Mouse (Mus musculus) urinary bladder, adult 2 months (tissue): ENCODE data around the gene Snx15. TPM values are rescaled to one million over a fixed set of nuclear protein-coding genes. Genes with fewer than 3 reads are reported as not detected.
"Not testable (repeated sequence)": the region's sequence is repeated elsewhere in the genome, so short reads cannot be mapped to it uniquely, and the experiment has no call there.

Experiments
- DNase-seq: peaks from one replicate; pipeline ENCODE4 v3.0.0; 2022; ENCODE audit warnings: low spot score
- polyA plus RNA-seq: library from polyadenylated mRNA; depleted of rRNA; stranded (reverse); fragments of >200 nt; gene quantifications from 2 replicates; pipeline ENCODE4 v1.2.3, GENCODE M21; 2012; rRNA removed

Snx15 gene
- polyA plus RNA-seq: 27.7 and 32.6 TPM in 2 replicates

- DNase-seq: peak; percentile 85
Measured at GRCm38 (mm10) chr19:6127760-6128341, at the start of gene Snx15. Snx15 (minus strand) TSS chr19:6128304.

DNA sequence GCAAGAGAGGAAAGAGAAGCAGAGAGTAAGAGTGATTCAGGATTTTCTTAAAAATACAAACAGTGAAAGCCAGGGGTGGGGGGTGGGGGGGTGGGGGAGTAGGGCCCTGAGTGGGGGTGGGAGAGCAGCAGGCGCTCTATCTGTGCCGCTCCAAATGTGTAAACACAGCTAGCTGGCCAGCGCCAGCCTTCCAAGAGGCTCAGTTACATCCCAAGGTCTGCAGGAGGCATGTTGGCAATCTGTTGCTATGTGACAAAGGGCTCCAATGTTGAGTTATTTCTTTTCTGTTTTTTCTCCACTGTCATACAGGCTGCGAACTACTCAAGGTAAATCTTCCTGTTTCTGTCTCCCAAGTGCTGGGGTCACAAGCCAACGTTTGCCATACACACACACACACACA, 46.7 kb upstream of the Snx15 start:
- DNase-seq: no peak

- no peak for DNase-seq
Measured at GRCm38 (mm10) chr19:6171215-6171614, 43.1 kb upstream of the Snx15 start.

GRCm38 (mm10) chr19:6166750-6167149, 38.6 kb upstream of the Snx15 start:
- no peak for DNase-seq

- DNase-seq: no peak
Measured at GRCm38 (mm10) chr19:6163872-6164547, 35.9 kb upstream of the Snx15 start.

DNA sequence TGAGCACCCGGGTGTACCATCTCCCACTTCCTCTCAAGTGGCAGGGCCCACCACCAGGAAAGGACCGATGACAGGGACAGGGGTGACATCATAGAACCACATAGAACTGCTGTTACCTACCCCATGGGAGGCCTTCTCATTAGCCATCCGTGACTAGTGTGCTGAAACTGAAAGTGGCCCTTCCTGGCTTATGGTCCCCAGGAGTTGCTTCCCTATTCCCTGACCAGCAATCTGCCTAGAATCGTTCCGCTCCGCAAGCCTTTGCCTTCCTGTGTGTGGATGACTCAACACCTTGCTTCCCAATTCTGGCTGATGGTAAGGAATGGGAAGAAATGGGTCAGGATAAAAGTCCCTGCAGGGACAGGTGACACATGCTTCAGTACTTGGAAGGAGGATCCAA, 29.1 kb upstream of the Snx15 start:
- no peak for DNase-seq

- no peak for DNase-seq
Measured at GRCm38 (mm10) chr19:6156372-6156771, 28.3 kb upstream of the Snx15 start.

DNA sequence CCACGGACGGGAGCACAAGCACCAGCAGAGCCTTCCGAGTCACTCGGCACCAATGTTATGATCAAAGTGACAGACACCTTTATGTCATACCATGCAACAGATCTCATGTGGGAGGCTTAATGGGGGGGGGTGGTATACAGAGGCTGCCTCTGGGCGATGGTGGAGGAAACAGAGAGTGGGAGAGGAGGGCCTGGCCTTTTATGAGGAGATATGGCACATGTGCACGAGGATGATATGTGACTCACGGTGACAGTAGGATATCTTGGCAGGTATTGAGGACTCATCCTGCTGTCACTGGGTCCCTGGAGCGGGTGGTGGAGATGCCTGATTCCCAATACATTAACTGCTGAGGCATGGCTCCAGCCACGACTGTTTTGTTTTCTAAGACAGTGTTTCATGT, 27.1 kb upstream of the Snx15 start:
- DNase-seq: no peak

GRCm38 (mm10) chr19:6144842-6145241, 16.7 kb upstream of the Snx15 start:
- no peak for DNase-seq

- no peak for DNase-seq
Measured at GRCm38 (mm10) chr19:6141394-6141749, 13.3 kb upstream of the Snx15 start, which contains the start of gene Arl2. Arl2 (minus strand) TSS chr19:6141548.

DNA sequence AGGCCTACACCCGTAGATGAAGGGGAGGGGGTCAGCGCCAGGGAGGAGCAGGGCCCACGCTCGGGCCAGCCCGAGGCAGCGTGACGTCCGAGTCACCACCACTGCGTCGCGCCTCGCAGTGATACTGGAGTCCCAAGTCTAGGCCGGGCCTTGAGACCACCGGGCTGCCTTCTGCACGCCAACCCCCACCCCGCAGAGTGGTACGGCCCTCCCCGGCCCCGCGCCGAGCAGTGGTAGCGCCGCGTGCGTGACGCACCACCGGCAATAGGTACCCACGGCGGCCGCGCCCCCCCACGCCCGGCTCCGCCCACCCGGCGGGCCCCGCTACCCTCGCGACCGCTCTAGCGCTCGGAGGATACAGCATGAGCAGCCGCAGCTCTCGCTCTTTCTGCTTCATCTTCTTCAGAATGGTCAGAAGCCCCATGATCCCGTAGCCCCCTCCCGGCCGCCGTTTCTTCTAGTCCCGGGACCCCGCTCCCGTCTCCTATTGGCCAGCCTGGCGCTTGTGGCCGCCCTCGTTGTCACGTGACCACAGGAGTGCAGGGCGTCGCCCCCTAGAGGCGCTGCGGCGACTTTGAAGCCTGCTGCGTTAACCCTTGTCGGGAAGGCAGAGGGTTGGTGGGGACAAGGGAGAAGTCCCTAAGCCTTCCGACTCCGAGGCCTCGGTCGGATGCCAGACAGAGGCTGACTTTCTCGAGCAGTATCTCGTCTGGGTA, 12.7 kb upstream of the Snx15 start, which contains the start of gene Batf2:
TSS of gene Batf2 (plus strand) at position 306 of the 716 bp plus-strand sequence.
- DNase-seq: peak; percentile 87

DNA sequence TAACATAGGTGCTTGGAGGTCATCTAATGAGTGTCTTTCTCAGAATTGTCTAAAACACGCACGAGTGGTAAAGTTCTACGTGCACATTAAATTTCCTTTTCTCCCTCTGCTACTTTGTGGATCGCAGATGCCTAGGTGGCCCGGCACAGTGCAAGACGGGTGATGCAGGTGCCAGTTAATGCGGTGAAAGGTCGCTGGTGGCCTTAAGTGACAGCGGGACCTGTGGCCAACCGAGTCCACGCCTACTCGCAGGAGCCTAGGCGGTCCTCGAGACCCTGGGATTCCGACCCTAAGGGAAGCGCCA, 12.2 kb upstream of the Snx15 start:
- no peak for DNase-seq

DNA sequence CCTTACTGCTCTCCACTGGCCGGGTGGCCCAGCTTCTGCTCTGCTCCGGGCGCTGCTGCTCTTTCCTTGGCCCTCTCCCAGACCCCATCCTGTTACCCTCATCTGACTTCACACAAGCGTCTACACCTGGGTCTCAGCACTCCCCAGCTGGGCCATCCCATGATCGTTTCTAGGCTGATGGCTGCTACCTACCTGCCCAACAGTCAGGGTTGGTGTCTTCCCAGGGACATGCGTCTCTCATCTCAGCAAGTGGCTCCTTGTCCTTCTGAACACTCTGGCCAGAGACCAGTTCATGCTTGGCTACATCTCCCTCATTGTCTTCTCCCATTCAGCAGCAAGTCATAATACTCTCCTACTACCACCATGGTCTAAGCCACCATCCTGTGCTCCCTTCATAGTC, 11.6 kb upstream of the Snx15 start:
- no peak for DNase-seq

DNA sequence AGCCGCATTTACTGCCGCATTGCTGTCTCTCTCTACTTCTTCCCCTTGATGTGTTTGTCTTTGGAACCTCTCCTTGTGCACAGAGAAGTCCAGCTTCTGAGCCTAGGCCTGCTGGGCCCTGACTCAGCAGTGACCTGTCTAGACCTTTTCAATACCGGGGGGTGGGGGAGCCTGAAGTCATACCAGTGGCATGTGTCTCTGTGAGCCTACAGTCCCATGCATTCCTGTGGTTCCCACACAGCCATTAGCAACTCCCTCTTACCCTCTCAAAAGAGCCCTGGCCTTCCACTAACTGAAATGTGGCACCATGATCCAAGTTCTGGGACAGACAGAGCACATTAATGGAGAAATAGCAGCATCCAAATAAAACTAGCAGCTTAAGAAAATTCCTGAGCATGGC, 8.3 kb upstream of the Snx15 start:
- DNase-seq: no peak

DNA sequence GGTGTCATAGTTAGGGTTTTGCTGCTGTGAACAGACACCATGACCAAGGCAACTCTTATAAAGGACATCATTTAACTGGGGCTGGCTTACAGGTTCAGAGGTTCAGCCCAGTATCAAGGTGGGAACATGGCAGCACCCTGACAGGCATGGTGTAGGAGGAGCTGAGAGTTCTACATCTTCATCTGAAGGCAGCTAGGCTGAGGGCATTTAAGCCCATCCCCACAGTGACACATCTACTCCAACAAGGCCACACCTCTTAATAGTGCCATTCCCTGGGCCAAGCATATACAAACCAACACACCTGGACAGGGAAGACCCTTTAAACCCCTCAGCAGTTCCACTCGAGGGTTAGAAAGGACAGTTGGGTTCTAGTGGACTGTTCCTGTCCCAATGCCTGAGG, 5.1 kb upstream of the Snx15 start:
- not testable (repeated sequence) for DNase-seq

DNA sequence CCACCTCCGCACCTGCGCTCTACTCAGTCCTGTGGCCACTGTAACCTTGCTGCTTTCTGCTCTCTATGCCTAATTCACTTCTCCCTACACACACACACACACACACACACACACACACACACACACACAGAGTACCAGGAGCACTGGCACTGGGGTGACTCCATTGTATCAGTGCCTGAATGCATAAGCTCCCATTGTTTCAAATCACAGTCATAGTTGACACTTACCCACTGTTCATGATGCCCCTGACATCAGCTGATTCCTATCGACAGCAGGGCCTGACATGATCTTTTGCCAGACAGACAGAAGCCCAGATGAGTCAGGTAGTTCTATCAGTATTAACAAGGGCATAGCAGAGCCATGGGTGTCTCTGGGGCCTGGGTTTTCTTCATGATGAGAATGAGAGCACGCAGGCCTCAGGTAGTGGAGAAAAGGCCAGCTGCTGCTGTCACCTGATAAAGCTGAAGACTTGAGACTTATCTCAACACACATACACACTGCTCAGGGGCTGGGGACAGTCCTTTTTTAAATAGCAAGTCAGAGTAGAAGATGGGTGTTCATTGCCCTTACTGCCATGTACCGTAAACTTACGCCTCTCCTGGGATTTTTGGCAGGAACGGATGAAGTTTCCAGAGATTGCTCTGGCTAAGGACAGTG, 4.2 kb upstream of the Snx15 start:
- no peak for DNase-seq

DNA sequence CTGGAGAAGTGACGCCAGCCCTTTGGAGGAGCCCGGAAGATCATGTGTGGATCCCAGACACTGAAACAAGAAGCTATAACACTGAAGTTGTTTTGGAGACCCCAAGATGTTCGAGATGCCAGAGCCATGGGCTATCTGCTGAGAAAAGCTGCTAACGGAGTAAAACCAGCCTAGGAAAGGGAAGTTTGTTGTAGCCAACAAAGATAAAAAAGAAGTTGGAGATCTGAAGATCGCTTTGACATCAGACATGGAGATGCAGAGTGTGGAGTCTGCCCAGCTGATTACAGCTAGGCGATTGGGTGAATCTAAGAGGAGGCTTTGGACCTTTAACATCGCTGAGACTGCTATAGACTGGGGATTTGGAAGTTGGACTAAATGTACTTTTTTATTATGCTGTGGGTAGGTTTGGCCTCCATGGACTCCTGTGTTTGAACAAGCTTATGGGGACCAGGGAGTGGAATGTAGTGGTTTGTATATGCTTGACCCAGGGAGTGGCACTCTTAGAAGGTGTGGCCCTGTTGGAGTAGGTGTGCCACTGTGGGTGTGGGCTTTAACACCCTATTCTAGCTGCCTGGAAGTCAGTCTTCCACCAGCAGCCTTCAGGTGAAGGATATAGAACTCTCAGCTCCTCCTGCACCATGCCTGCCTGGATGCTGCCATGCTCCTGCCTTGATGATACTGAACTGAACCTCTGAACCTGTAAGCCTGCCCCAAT, 2.5 kb upstream of the Snx15 start:
- not testable (repeated sequence) for DNase-seq

- no peak for DNase-seq
Measured at GRCm38 (mm10) chr19:6126789-6127580, 1.1 kb downstream of the Snx15 start.

DNA sequence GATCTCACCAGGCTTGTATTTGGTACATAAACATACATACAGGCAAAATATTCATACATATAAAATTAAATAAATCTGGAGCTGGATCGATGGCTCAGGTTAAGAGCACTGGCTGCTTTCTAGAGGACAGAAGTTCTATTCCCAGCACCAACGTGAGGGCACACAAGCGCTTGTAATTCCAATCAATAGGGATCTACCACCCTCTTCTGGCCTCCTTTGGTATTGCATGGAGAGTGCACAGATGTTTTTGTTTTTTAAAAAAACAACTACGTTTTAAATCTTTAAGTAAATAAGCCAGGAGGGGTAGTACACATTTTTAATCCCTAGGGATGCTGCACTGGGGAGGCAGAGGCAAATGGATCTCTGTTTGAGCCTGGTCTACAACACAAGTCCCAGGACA, 1.8 kb downstream of the Snx15 start:
- no peak for DNase-seq

- no peak for DNase-seq
Measured at GRCm38 (mm10) chr19:6124898-6125297, 3.2 kb downstream of the Snx15 start.

- no peak for DNase-seq
Measured at GRCm38 (mm10) chr19:6123330-6123729, 4.8 kb downstream of the Snx15 start.
